Mouse (Mus musculus): Measurements from ENCODE around the gene Leng8. TPM values are rescaled to one million over a fixed set of nuclear protein-coding genes. Genes with fewer than 3 reads are reported as not detected.

Gene Leng8
- polyA plus RNA-seq, 1 experiment, result 225 TPM

DNA sequence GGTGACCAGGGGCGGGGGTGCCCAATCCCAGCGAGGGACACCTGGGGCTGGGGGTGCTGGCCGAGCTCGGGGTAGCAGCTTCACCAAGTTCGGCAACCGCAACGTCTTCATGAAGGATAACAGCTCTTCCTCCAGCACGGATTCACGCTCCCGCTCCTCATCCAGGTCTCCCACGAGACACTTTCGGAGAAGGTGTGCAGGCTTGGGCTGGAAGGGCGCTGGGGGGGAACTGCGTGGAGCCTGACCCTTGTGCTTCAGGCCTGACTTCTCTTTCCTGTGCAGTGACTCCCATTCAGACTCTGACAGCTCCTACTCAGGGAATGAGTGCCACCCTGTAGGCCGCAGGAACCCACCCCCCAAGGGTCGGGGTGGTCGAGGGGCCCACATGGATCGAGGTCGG is 6.7 kb downstream of the Leng8 start:
- WGBS, result 93% methylated on average over 19 of the region's 19 CpGs
- TF ChIP-seq POLR2A (IDR thresholded peaks at IDR 0.05; ENCODE audit: low read depth, low read length) (no peak), CTCF (conservative IDR thresholded peaks at IDR 0.05; ENCODE audit: insufficient read depth, insufficient read length, low read depth, low read length) (no peak)

GRCm38 (mm10) chr7:4144046-4144445 is 7.2 kb downstream of the Leng8 start:
- TF ChIP-seq POLR2A (IDR thresholded peaks at IDR 0.05; ENCODE audit: low read depth, low read length) (no peak), CTCF (conservative IDR thresholded peaks at IDR 0.05; ENCODE audit: insufficient read depth, insufficient read length, low read depth, low read length) (no peak)
- Histone ChIP-seq H3K27ac (ENCODE audit: insufficient read depth, low read depth, low read length) (no peak overlapping the region), H3K36me3 (ENCODE audit: control insufficient read depth, insufficient read depth, low read length) (peaks cover 4% of the 10 kb centered on the region), H3K27me3 (replicated peaks; ENCODE audit: control insufficient read depth, insufficient read depth, low read length) (no peaks in the 10 kb centered on the region), H3K4me1 (ENCODE audit: control insufficient read depth, insufficient read depth, low read length) (peaks cover 9% of the 10 kb centered on the region; the same call in 1 of the 2 replicates), H3K4me3 (ENCODE audit: insufficient read depth, low read depth, low read length) (no peak overlapping the region)
- no peak for DNase-seq
- 92% methylated on average over 13 of the region's 13 CpGs for WGBS

More for the DNA sequence above, 6.7 kb downstream of the Leng8 start:
- Histone ChIP-seq H3K4me1 (ENCODE audit: control insufficient read depth, insufficient read depth, low read length) (peaks cover 7% of the 10 kb centered on the region; the same call in 1 of the 2 replicates), H3K36me3 (ENCODE audit: control insufficient read depth, insufficient read depth, low read length) (peaks cover 4% of the 10 kb centered on the region), H3K27ac (ENCODE audit: insufficient read depth, low read depth, low read length) (no peak overlapping the region), H3K27me3 (replicated peaks; ENCODE audit: control insufficient read depth, insufficient read depth, low read length) (no peaks in the 10 kb centered on the region), H3K4me3 (ENCODE audit: insufficient read depth, low read depth, low read length) (no peak overlapping the region)
- no peak for DNase-seq

DNA sequence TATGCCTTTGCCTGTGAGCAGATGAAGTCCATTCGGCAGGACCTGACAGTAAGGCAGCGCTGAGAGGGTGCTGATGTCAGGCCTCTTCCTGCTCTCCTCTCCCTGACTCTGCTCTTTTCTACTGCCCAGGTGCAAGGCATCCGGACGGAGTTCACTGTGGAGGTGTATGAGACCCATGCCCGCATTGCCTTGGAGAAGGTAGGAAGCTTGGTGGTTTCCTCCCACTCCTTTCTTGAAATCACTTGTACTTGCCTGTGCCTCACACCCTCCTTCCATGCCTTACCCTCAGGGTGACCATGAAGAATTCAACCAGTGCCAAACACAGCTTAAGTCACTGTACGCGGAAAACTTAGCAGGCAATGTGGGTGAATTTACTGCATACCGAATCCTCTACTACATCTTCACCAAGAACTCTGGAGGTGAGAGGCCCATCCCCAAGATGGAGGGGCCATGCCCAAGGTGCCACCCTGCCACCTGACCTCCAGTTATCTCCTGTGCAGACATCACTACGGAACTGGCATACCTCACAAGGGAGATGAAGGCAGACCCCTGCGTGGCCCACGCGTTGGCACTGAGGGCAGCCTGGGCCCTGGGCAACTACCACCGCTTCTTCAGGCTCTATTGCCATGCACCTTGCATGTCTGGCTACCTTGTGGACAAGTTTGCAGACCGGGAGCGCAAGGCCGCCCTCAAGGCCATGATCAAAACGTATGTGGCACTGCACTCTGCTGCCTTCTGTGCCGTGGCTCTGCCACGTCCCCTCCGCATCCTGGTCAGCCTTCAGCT is 8.1 kb downstream of the Leng8 start:
- Histone ChIP-seq H3K36me3 (ENCODE audit: control insufficient read depth, insufficient read depth, low read length) (peaks cover under 1% of the 10 kb centered on the region; the same call in 1 of the 2 replicates), H3K27me3 (replicated peaks; ENCODE audit: control insufficient read depth, insufficient read depth, low read length) (no peaks in the 10 kb centered on the region), H3K27ac (ENCODE audit: insufficient read depth, low read depth, low read length) (no peak overlapping the region), H3K4me1 (ENCODE audit: control insufficient read depth, insufficient read depth, low read length) (peaks cover 9% of the 10 kb centered on the region; the same call in 1 of the 2 replicates), H3K4me3 (ENCODE audit: insufficient read depth, low read depth, low read length) (no peak overlapping the region)
- no peak for TF ChIP-seq CTCF (conservative IDR thresholded peaks at IDR 0.05; ENCODE audit: insufficient read depth, insufficient read length, low read depth, low read length)
- TF ChIP-seq POLR2A (IDR thresholded peaks at IDR 0.05; ENCODE audit: low read depth, low read length), result no peak
- no peak for DNase-seq
- WGBS, result 92% methylated on average over 20 of the region's 20 CpGs

DNA sequence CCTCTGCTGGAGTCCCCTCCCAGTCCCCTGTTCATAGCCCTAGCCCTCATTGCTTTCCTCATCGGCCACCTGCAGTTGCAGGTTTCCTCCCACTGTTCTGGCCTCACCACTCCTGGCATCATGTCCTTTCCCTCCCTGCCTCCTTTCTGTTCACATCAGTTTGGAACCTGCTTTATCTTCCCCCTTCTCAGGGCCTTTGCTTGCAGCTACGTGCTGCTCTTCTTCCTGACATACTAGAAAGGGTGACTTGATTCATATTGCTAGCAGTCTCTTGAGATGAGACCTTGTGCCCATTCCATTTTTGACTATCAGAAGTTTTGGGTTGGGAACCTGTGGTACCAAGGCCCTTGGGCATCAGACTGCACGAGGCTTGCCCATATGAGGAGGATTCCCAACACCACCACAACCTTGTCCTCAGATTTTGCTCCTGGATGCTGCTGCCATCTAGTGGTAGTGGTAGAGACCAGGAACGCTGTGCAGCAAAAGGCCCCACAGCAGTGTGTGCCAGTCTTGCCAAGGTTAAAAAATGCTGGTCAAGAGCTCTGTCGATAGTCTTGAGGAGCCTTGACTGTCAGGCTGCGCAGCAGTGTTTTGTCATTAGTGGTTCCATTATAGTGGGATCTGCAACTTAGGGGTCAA is 8.8 kb downstream of the Leng8 start:
- peak; percentile 73 for DNase-seq
- Histone ChIP-seq H3K4me1 (ENCODE audit: control insufficient read depth, insufficient read depth, low read length) (peaks cover 9% of the 10 kb centered on the region; the same call in 1 of the 2 replicates), H3K27me3 (replicated peaks; ENCODE audit: control insufficient read depth, insufficient read depth, low read length) (no peaks in the 10 kb centered on the region), H3K4me3 (ENCODE audit: insufficient read depth, low read depth, low read length) (no peak overlapping the region), H3K27ac (ENCODE audit: insufficient read depth, low read depth, low read length) (no peak overlapping the region), H3K36me3 (ENCODE audit: control insufficient read depth, insufficient read depth, low read length) (no peaks in the 10 kb centered on the region)
- 51% methylated on average over 6 of the region's 6 CpGs for WGBS
- no peak for TF ChIP-seq POLR2A (IDR thresholded peaks at IDR 0.05; ENCODE audit: low read depth, low read length)
- peak; percentile 90 for TF ChIP-seq CTCF (conservative IDR thresholded peaks at IDR 0.05; ENCODE audit: insufficient read depth, insufficient read length, low read depth, low read length)

- TF ChIP-seq POLR2A (IDR thresholded peaks at IDR 0.05; ENCODE audit: low read depth, low read length) (no peak), CTCF (conservative IDR thresholded peaks at IDR 0.05; ENCODE audit: insufficient read depth, insufficient read length, low read depth, low read length) (no peak)
- no peak for DNase-seq
- Histone ChIP-seq H3K27ac (ENCODE audit: insufficient read depth, low read depth, low read length) (no peak overlapping the region), H3K36me3 (ENCODE audit: control insufficient read depth, insufficient read depth, low read length) (no peaks in the 10 kb centered on the region), H3K4me1 (ENCODE audit: control insufficient read depth, insufficient read depth, low read length) (peaks cover 9% of the 10 kb centered on the region; the same call in 1 of the 2 replicates), H3K4me3 (ENCODE audit: insufficient read depth, low read depth, low read length) (no peak overlapping the region), H3K27me3 (replicated peaks; ENCODE audit: control insufficient read depth, insufficient read depth, low read length) (no peaks in the 10 kb centered on the region)
- WGBS, result 90% methylated on average over 23 of the region's 23 CpGs
Measured at GRCm38 (mm10) chr7:4146241-4147180, 9.7 kb downstream of the Leng8 start.

DNA sequence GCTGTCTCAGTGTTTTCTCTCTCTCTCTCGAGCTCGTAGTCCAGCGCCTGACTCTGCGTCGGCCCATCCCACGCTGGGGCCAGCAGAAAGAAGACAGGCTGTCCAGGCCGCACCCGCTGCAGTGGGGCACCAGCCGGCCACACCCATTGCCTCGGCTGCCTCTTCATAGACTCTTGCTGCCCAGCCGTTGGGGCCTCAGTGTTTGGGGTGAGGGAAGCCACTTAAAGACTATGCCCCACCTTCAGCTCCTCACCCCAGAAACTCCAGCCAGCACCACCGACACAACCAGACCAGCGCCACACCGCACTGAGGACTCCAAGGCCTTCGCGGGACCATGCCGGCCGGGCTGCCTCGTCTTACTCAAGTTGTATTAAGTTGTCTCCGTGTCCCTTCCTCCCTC is 10.5 kb downstream of the Leng8 start:
- Histone ChIP-seq H3K4me3 (ENCODE audit: insufficient read depth, low read depth, low read length) (no peak overlapping the region), H3K27me3 (replicated peaks; ENCODE audit: control insufficient read depth, insufficient read depth, low read length) (no peaks in the 10 kb centered on the region), H3K4me1 (ENCODE audit: control insufficient read depth, insufficient read depth, low read length) (peaks cover 9% of the 10 kb centered on the region; the same call in 1 of the 2 replicates), H3K36me3 (ENCODE audit: control insufficient read depth, insufficient read depth, low read length) (no peaks in the 10 kb centered on the region), H3K27ac (ENCODE audit: insufficient read depth, low read depth, low read length) (no peak overlapping the region)
- 67% methylated on average over 20 of the region's 20 CpGs for WGBS
- no peak for DNase-seq
- TF ChIP-seq POLR2A (IDR thresholded peaks at IDR 0.05; ENCODE audit: low read depth, low read length), result no peak

All from kidney, adult 2 months (tissue).